Mouse (Mus musculus): ENCODE results near the gene Zfp598.

The Zfp598 gene

DNA sequence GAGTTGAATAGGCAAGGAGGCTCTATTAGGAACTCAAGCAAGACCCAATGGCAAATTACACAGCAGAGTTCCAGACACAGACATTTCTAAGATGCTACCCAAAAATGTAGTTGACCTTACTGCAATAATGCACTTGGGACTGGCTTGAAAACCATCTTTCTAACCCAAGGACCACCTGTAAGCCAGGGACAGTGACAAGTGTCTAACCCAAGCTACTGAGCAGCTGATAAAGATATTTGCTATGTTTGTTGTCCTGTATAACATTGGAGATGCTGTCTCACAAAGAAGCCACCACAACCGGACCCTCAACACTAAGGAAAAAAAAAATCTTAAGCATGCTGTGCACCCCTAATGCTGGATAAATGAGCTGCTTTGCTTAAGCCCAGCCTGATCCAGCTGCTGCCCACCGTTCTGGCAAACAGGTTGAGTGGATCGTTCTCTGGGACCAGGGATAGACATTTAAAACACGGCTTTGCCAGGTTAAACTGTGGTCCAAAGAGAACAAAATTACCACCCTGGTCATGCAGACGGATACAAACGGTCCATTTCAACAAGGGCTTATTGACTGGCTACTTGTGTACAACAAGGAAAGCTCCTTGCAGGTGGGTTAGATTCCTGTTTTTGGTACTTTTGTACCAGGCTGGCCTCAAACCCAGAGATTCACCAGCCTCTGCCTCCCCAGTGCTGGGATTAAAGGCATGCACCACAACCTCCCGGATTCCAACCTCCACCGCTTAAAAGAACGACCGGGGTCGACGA, 53.8 kb downstream of the Zfp598 start:
- DNase-seq = no peak

DNA sequence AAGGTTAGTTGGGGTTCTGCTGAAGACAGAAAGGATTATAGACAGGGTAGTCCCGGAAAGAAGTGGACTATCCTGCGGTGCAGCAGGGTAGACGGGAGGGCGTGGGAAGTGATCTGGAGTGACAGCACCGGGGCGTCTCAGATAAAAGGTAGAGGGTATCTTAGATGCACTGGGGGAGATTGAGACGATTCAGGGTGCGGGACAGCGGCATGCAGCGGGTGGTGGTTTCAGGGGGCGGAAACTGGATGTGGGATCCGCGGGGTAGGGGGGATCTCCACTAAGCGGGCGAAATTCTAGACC, 54.3 kb downstream of the Zfp598 start:
- no peak for DNase-seq

DNA sequence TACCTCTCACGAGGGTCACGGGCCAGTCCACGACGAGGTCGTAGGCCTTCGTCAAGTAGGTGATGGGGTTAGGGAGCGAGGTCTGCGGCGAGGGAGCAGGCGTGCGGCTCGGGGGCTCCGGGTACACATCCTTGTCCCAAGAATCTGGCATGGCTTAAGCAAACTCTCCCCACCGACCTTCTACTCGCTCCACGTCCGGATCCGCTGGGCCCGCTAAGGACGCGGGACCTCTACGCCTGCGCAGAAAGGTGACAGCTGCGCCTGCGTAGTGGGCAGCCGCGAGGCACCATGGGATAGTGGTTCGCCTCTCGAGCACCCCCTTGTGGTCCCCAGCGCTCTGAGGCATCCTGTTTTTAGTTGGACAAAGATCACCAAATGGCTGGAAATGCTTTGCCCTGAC, 54.7 kb downstream of the Zfp598 start, which contains the start of gene Ndufb10:
Gene Ndufb10, minus strand, starts transcription at position 295 of the 400 bp plus-strand sequence.
- DNase-seq = peak; percentile 97

DNA sequence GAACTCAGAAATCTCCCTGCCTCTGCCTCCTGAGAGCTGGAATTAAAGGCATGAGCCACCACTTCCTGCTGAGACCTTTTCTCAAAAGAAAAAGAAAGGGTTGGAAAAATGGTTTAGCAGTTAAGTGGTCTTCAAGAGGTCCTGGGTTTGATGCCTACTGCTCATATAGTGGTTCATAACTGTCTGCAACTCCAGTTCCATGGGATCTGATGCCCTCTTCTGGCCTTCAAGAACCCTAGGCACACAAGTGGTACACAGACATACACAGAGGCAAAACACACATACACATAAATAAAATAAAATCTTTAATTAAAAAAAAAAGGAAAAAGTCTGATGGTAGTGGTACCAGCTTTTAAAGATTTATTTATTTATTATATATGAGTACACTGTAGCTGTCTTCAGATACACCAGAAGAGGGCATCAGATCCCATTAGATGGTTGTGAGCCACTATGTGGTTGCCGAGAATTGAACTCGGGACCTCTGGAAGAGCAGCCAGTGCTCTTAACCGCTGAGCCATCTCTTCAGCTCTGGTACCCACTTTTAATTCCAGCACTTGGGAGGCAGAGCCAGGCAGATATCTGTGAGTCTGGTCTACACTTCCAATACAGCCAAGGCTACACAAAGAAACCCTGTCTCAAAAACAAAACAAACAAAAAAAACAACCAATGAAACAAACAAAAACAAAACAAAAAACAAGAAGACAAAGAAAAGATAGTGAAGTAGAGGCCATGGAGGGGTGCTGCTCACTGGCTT, 56.3 kb downstream of the Zfp598 start:
- no peak for DNase-seq

DNA sequence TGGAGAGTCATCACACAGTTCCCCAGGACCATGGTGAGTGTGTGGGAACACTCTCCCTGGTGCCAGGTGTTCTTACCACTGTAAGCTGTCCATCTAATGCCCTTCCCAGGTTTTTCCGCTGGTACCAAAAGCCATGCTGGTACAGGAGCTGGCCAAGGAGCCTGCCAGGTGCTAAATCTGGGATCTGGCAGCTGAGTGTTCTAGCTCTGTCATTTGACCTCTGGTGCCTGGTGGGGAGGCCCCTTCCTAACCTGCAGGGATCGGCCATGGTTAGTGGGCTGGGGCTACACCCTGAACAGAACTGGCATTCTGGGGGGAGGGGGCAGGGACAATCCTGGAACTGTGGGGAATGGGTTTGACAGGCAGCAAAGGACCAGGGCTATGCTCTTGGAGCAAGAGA, 58.1 kb downstream of the Zfp598 start, which contains the start of gene Rpl3l:
Gene Rpl3l, plus strand, starts transcription at position 203 of the 400 bp plus-strand sequence.
- no peak for DNase-seq

DNA sequence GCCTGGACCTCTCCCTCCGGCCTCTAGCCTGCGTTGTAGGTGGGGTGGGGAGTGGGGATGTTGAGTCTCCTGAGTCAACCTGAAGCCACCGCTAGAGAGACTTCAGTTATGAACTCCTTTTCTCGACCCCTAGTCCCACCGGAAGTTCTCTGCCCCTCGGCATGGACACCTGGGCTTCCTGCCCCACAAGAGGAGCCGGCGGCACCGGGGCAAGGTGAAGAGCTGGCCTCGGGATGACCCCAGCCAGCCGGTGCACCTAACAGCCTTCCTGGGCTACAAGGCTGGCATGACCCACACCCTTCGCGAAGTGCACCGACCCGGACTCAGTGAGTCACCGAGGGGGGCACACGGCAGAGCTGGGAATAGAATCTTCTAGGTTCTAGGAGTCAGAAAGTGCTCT, 58.7 kb downstream of the Zfp598 start:
- DNase-seq = no peak

DNA sequence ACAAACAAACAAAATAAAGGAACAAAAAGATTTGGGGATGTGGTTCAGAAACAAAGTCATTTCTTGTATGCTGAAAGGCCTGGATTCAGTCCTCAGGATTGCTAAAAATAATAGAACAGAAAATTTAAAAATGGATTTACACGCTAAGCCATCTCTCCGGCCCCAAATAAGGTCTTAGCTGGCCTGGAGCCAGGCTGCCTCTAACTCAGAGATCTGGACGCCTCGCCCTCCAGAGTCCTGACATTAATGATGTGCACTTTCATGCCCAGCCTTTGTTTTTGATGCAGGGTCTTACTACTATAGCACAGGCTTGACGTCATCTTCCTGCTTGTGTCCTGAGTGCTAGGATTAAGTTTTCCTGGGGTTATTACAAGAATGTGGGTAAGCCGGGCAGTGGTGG, 59.6 kb downstream of the Zfp598 start:
- no peak for DNase-seq

DNA sequence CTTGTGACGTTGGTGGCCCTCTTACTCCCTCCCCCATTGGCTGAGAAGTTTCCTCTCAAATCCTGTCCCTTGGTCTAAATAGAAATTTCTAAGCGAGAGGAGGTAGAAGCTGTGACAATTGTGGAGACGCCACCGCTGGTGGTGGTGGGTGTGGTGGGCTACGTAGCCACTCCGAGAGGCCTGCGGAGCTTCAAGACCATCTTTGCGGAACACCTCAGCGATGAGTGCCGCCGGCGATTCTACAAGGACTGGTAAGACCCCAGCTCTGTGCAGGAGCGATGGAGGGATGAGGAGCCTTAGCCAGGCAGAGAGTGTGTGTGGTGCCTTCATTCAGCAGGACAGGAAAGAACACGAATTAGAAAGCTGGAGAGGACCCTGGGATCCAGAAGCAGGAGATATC, 61.3 kb downstream of the Zfp598 start:
- DNase-seq = no peak
